Mouse (Mus musculus) embryonic facial prominence, embryonic 11.5 days (tissue): ENCODE results near the gene Fgfr2. TPM values are rescaled to one million over a fixed set of nuclear protein-coding genes. Genes with fewer than 3 reads are reported as not detected.

Experiments used
- ATAC-seq: fragments of 200-750 bp; cut with Nextera tagmentation; replicated peaks from 2 replicates; pipeline ENCODE4 v1.8.0; 2017; ENCODE audit warnings: low read depth; ENCODE audit not compliant: insufficient number of reproducible peaks, low FRiP score, low TSS enrichment
- DNase-seq: peaks from one replicate; pipeline ENCODE4 v3.0.0-alpha.2; 2015; ENCODE audit warnings: low spot score
- H3K27ac ChIP-seq: fragments of 300-500 bp; sonication (generic); replicated peaks from 2 replicates; pipeline ENCODE4 v1.5.1; 2014; ENCODE audit warnings: mild to moderate bottlenecking, low read depth, low read length, control low read depth
- H3K27me3 ChIP-seq: fragments of 300-500 bp; sonication (generic); 2 replicates; pipeline ENCODE4 v1.6.1; 2014; ENCODE audit warnings: mild to moderate bottlenecking, low read length, moderate library complexity, mixed read lengths; ENCODE audit not compliant: control insufficient read depth, insufficient read depth
- H3K36me3 ChIP-seq: fragments of 300-500 bp; sonication (generic); replicated peaks from 2 replicates; pipeline ENCODE4 v1.6.1; 2014; ENCODE audit warnings: low read depth, mild to moderate bottlenecking, low read length, moderate library complexity, mixed read lengths; ENCODE audit not compliant: control insufficient read depth, insufficient read depth
- H3K4me1 ChIP-seq: fragments of 300-500 bp; sonication (generic); 2 replicates; pipeline ENCODE4 v1.6.1; 2014; ENCODE audit warnings: low read length, mixed read lengths; ENCODE audit not compliant: control insufficient read depth, insufficient read depth
- H3K4me2 ChIP-seq: fragments of 300-500 bp; sonication (generic); 2 replicates; pipeline ENCODE4 v1.6.1; 2014; ENCODE audit warnings: low read depth, mild to moderate bottlenecking, control low read depth, low read length, moderate library complexity
- H3K4me3 ChIP-seq: fragments of 300-500 bp; sonication (generic); 2 replicates; pipeline ENCODE4 v1.5.1; 2014; ENCODE audit warnings: low read depth, low read length, control low read depth
- H3K9ac ChIP-seq: fragments of 300-500 bp; sonication (generic); replicated peaks from 2 replicates; pipeline ENCODE4 v1.6.1; 2014; ENCODE audit warnings: mild to moderate bottlenecking, control low read depth, low read length
- H3K9me3 ChIP-seq: fragments of 300-500 bp; sonication (generic); replicated peaks from 2 replicates; pipeline ENCODE4 v1.6.1; 2016; ENCODE audit warnings: mild to moderate bottlenecking, low read length, inconsistent platforms, mixed read lengths; ENCODE audit not compliant: control insufficient read depth
- WGBS: fragments of 180-500 bp; shearing (Covaris S2); extraction: QIAGEN DNeasy Blood & Tissue Kit; methylation state at CpG from one replicate; pipeline ENCODE4 v1.1.7; 2014; 5-methylcytosine and 5-hydroxymethylcytosine counted together
- polyA plus RNA-seq: library from polyadenylated mRNA; unstranded; fragments of >200 nt; fragmentation: Nextera tagmentation; extraction: Ambion mirVana; gene quantifications from 2 replicates; pipeline ENCODE4 v1.2.1, GENCODE M21; 2014

The Fgfr2 gene
- polyA plus RNA-seq, 1 experiment from 2014 or later, result 75.6 TPM

DNA sequence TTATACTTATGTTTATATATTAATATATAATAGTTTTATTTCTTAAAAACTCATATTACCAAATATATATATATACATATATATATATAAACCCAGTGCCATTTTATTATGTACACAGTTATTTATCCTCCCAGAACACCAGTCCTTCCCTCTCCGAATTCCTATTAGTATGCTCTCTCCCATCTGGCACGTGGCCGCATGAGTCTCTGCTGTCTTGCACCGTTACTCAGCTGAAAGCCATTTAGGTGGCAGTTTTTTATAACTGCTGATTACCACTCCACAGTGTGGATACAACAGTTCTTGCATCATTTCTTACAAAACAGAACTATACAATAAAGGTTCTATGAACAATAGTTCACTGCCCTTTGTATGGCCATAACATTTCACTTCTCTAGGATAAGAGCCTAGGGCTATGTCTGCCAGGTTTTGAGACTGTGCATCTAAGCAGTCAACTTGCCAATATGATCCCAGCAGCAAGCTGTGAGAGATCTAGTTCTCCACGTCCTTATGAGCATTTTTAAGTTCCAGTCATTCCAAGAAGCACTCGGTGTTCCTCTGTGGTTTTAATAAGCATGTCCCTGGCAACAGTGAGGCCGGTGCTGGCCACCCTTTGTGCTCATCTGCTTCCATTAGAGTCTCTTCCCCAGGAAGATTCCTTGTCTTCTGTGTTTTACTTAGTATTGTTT lies 1777.2 kb downstream of the Fgfr2 start:
- no peak for DNase-seq
- H3K27me3 ChIP-seq, result no peaks in the 10 kb centered on the region
- no peak overlapping the region for H3K9ac ChIP-seq
- no peaks in the 10 kb centered on the region for H3K4me1 ChIP-seq
- ATAC-seq, result no peak
- H3K9me3 ChIP-seq, result no peaks in the 10 kb centered on the region
- no peak overlapping the region for H3K27ac ChIP-seq
- no peak overlapping the region for H3K4me2 ChIP-seq
- H3K36me3 ChIP-seq, result no peaks in the 10 kb centered on the region; the same call in 1 of the 2 replicates
- no peak overlapping the region for H3K4me3 ChIP-seq
- 86% methylated on average over 7 of the region's 7 CpGs for WGBS

DNA sequence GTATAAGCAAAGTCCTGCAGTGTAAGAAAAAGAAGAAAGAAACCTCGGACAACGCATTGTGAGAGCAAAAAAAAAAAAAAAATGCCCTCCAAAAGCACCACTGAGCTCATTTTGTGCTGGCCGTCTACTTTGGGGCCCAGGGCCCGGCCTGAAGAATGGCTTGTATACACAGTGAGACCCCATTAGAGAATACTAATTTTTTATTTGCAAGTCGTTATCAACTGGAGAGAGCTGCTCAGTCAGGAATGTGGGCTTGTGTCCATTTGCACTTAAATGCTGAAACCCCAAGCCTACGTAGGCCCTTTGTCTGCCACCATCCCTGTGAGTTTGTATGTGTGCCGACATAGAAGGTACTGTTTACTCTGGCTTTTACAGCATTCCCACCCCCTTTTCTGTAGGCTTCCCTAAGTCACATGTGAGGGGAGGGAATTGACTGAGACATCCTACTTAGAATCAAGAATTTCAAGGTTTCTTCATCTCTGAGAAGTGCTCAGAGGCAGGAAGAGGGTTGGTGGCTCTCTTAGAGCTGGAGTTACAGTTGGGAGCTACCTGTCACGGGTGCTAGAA lies 1785.6 kb downstream of the Fgfr2 start:
- H3K4me2 ChIP-seq, result no peak overlapping the region
- no peak for DNase-seq
- no peak for ATAC-seq
- H3K9me3 ChIP-seq, result no peaks in the 10 kb centered on the region
- WGBS, result 74% methylated on average over 8 of the region's 8 CpGs
- no peaks in the 10 kb centered on the region for H3K27me3 ChIP-seq
- peaks cover 3% of the 10 kb centered on the region; the same call in 1 of the 2 replicates for H3K36me3 ChIP-seq
- H3K9ac ChIP-seq, result no peak overlapping the region
- no peak overlapping the region for H3K4me3 ChIP-seq
- no peaks in the 10 kb centered on the region for H3K4me1 ChIP-seq
- no peak overlapping the region for H3K27ac ChIP-seq

GRCm38 (mm10) chr7:131333564-131333963 lies 1789.6 kb downstream of the Fgfr2 start, which contains the start of gene Fam24a:
TSS of gene Fam24a (plus strand) at chr7:131333864.
- DNase-seq (no peak), ATAC-seq (no peak)
- H3K27ac ChIP-seq, result no peak within 1 kb of the TSS
- no peak within 1 kb of the TSS for H3K9ac ChIP-seq
- WGBS, result 41% methylated on average over 1 of the region's 1 CpGs
- H3K4me3 ChIP-seq, result no peak within 1 kb of the TSS
- no peaks in the 10 kb centered on the region for H3K9me3 ChIP-seq
- H3K36me3 ChIP-seq, result no peaks in the 10 kb centered on the region
- H3K4me2 ChIP-seq, result no peak within 1 kb of the TSS
- no peaks in the 10 kb centered on the region for H3K4me1 ChIP-seq
- H3K27me3 ChIP-seq, result no peaks in the 10 kb centered on the region

DNA sequence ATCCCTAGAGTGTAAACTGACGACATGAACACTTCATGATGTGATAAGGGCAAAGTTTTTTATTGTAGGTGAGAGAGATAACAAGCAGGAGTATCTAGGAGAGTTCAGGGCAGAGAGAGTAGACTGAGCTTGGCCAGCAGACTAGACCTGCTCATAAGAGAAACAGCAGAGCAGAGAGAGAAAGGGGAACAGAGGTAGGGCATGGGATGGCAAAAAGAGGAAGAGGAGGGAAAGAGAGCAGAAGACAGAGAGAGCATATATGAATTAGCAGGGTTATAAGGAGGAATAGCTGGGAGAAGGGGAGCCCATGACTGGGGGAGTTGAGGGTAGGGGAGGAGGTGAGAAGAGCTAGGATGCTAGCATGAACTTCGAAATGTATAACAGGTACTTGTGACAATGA lies 1791.5 kb downstream of the Fgfr2 start:
- H3K4me2 ChIP-seq, result no peak overlapping the region
- H3K27ac ChIP-seq, result no peak overlapping the region
- H3K9ac ChIP-seq, result no peak overlapping the region
- no peaks in the 10 kb centered on the region for H3K9me3 ChIP-seq
- no peaks in the 10 kb centered on the region for H3K27me3 ChIP-seq
- no peaks in the 10 kb centered on the region for H3K36me3 ChIP-seq
- DNase-seq (no peak), ATAC-seq (no peak)
- no peaks in the 10 kb centered on the region for H3K4me1 ChIP-seq
- H3K4me3 ChIP-seq, result no peak overlapping the region
- 67% methylated on average over 2 of the region's 2 CpGs for WGBS

DNA sequence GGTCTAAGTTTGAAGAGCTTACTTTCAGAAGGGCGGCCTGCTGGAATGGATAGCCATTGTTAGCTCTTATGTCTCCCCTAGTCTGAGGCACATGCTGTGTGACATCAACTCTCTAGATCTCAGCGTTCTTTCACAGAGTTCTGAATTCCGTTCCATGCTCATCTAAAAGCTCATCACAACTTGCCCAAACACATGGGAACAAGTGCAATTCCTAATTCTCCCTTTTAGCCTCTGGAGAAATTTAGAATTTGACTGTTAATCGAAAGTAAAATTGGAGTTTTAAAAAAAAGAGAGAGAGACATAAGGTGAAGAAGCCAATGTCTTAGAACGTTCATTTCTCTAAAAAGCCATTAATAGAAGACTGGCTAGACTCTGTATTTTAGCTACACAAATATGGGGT lies 1793.7 kb downstream of the Fgfr2 start, which contains the start of gene Fam24b:
Gene Fam24b, minus strand, starts transcription at position 101 of the 400 bp plus-strand sequence.
- WGBS, result 92% methylated on average over 5 of the region's 5 CpGs
- H3K9ac ChIP-seq, result no peak within 1 kb of the TSS
- no peaks in the 10 kb centered on the region for H3K9me3 ChIP-seq
- H3K27ac ChIP-seq, result no peak within 1 kb of the TSS
- ATAC-seq (no peak), DNase-seq (no peak)
- no peak within 1 kb of the TSS for H3K4me2 ChIP-seq
- no peak within 1 kb of the TSS for H3K4me3 ChIP-seq
- H3K27me3 ChIP-seq, result no peaks in the 10 kb centered on the region
- H3K36me3 ChIP-seq, result no peaks in the 10 kb centered on the region
- H3K4me1 ChIP-seq, result no peaks in the 10 kb centered on the region

GRCm38 (mm10) chr7:131327054-131327453 lies 1796.1 kb downstream of the Fgfr2 start:
- H3K9me3 ChIP-seq, result no peaks in the 10 kb centered on the region
- H3K27ac ChIP-seq, result no peak overlapping the region
- H3K4me2 ChIP-seq, result no peak overlapping the region
- no peak overlapping the region for H3K9ac ChIP-seq
- DNase-seq (no peak), ATAC-seq (no peak)
- H3K4me3 ChIP-seq, result no peak overlapping the region
- no peaks in the 10 kb centered on the region for H3K27me3 ChIP-seq
- H3K36me3 ChIP-seq, result no peaks in the 10 kb centered on the region
- no peaks in the 10 kb centered on the region for H3K4me1 ChIP-seq
- 87% methylated on average over 5 of the region's 5 CpGs for WGBS

GRCm38 (mm10) chr7:131322192-131322591 lies 1801.0 kb downstream of the Fgfr2 start, which contains the start of gene Cuzd1:
TSS of gene Cuzd1 (minus strand) at chr7:131322292.
- DNase-seq (no peak), ATAC-seq (no peak)
- Histone ChIP-seq H3K4me2 (no peak within 1 kb of the TSS), H3K27me3 (no peaks in the 10 kb centered on the region), H3K27ac (no peak within 1 kb of the TSS), H3K9me3 (no peaks in the 10 kb centered on the region), H3K36me3 (no peaks in the 10 kb centered on the region), H3K4me3 (no peak within 1 kb of the TSS), H3K9ac (no peak within 1 kb of the TSS), H3K4me1 (no peaks in the 10 kb centered on the region)
- whole genome bisulfite sequencing, result 91% methylated on average over 2 of the region's 2 CpGs

DNA sequence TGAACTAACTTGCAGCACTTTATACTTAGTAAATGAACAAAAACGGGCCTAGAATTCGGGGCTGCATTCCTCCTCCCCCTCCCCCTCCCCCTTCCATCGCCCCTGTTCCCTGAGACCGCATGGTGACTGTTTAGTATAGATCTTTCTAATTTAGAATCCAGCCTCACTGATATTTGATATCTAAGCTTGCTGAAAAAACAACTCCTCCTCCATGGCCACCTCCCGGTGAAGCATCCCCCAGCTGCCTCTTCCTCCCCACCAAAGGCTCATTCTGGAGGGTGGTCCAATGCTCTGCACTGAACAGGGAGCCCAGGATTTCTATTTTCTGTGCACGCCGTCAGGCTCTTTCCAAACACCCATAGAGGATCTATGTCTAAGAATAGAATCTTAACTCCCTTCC lies 1804.8 kb downstream of the Fgfr2 start:
- H3K9me3 ChIP-seq, result no peaks in the 10 kb centered on the region
- H3K27ac ChIP-seq, result no peak overlapping the region
- no peak overlapping the region for H3K4me2 ChIP-seq
- 70% methylated on average over 6 of the region's 7 CpGs for WGBS
- H3K27me3 ChIP-seq, result no peaks in the 10 kb centered on the region
- H3K9ac ChIP-seq, result no peak overlapping the region
- no peak overlapping the region for H3K4me3 ChIP-seq
- no peaks in the 10 kb centered on the region for H3K4me1 ChIP-seq
- no peak for ATAC-seq
- DNase-seq, result no peak
- H3K36me3 ChIP-seq, result no peaks in the 10 kb centered on the region
